Mouse (Mus musculus) hindbrain, embryonic 11.5 days (tissue): Measurements from ENCODE around the gene Dnajc15. TPM values are rescaled to one million over a fixed set of nuclear protein-coding genes. Genes with fewer than 3 reads are reported as not detected.

Source experiments
- ATAC-seq: fragments of 200-750 bp; cut with Nextera tagmentation; 2 replicates; pipeline ENCODE4 v1.8.0; 2017; ENCODE audit warnings: mild to moderate bottlenecking, moderate TSS enrichment, moderate library complexity; ENCODE audit not compliant: low FRiP score
- DNase-seq: peaks from one replicate; pipeline ENCODE4 v3.0.0-alpha.2; 2015; ENCODE audit warnings: low spot score
- H3K27ac ChIP-seq: fragments of 300-500 bp; sonication (generic); 2 replicates; pipeline ENCODE4 v1.5.1; 2014; ENCODE audit warnings: mild to moderate bottlenecking, low read depth, low read length
- H3K27me3 ChIP-seq: fragments of 300-500 bp; sonication (generic); 2 replicates; pipeline ENCODE4 v1.6.1; 2014; ENCODE audit warnings: mild to moderate bottlenecking, low read length, moderate library complexity, mixed read lengths; ENCODE audit not compliant: control insufficient read depth, insufficient read depth
- H3K36me3 ChIP-seq: fragments of 300-500 bp; sonication (generic); 2 replicates; pipeline ENCODE4 v1.6.1; 2014; ENCODE audit warnings: mild to moderate bottlenecking, low read length, moderate library complexity, mixed read lengths; ENCODE audit not compliant: control insufficient read depth, insufficient read depth
- H3K4me1 ChIP-seq: fragments of 300-500 bp; sonication (generic); replicated peaks from 2 replicates; pipeline ENCODE4 v1.6.1; 2014; ENCODE audit warnings: low read length, mixed read lengths; ENCODE audit not compliant: control insufficient read depth, insufficient read depth
- H3K4me2 ChIP-seq: fragments of 300-500 bp; sonication (generic); replicated peaks from 2 replicates; pipeline ENCODE4 v1.6.1; 2014; ENCODE audit warnings: mild to moderate bottlenecking, low read depth, low read length
- H3K4me3 ChIP-seq: fragments of 300-500 bp; sonication (generic); 2 replicates; pipeline ENCODE4 v1.5.1; 2014; ENCODE audit warnings: low read depth, low read length
- H3K9ac ChIP-seq: fragments of 300-500 bp; sonication (generic); 2 replicates; pipeline ENCODE4 v1.6.1; 2014; ENCODE audit warnings: low read depth, low read length
- H3K9me3 ChIP-seq: fragments of 300-500 bp; sonication (generic); 2 replicates; pipeline ENCODE4 v1.6.1; 2016; ENCODE audit warnings: low read length; ENCODE audit not compliant: control insufficient read depth
- WGBS: fragments of 180-500 bp; shearing (Covaris S2); extraction: QIAGEN DNeasy Blood & Tissue Kit; methylation state at CpG from one replicate; pipeline ENCODE4 v1.1.7; 2014; 5-methylcytosine and 5-hydroxymethylcytosine counted together
- polyA plus RNA-seq: library from polyadenylated mRNA; unstranded; fragments of >200 nt; fragmentation: Nextera tagmentation; extraction: Ambion mirVana; gene quantifications from 2 replicates; pipeline ENCODE4 v1.2.1, GENCODE M21; 2014

Dnajc15 gene
- polyA plus RNA-seq, 1 experiment from 2014 or later: 108 TPM

- Histone ChIP-seq H3K27me3 (no peaks in the 10 kb centered on the region), H3K4me3 (no peak overlapping the region), H3K36me3 (no peaks in the 10 kb centered on the region), H3K9ac (no peak overlapping the region), H3K4me2 (no peak overlapping the region), H3K9me3 (no peaks in the 10 kb centered on the region), H3K27ac (no peak overlapping the region), H3K4me1 (no peaks in the 10 kb centered on the region)
- DNase-seq: no peak
- ATAC-seq: no peak
- 81% methylated on average over 8 of the region's 8 CpGs for WGBS
These were observed 101.6 kb downstream of the Dnajc15 start for GRCm38 (mm10) chr14:77773331-77773730.

GRCm38 (mm10) chr14:77771626-77772025 is 103.3 kb downstream of the Dnajc15 start:
- DNase-seq: no peak
- 71% methylated on average over 2 of the region's 2 CpGs for WGBS
- no peaks in the 10 kb centered on the region for H3K36me3 ChIP-seq
- no peak overlapping the region for H3K27ac ChIP-seq
- H3K4me3 ChIP-seq: no peak overlapping the region
- no peak overlapping the region for H3K4me2 ChIP-seq
- ATAC-seq: no peak
- H3K9me3 ChIP-seq: no peaks in the 10 kb centered on the region
- H3K4me1 ChIP-seq: no peaks in the 10 kb centered on the region
- H3K27me3 ChIP-seq: no peaks in the 10 kb centered on the region
- H3K9ac ChIP-seq: no peak overlapping the region

Other genes starting within 250 kb of the Dnajc15 start
- 0.23 and 0.31 TPM in 2 replicates for gene Epsti1, start 29.1 kb upstream of the Dnajc15 start, polyA plus RNA-seq
- not detected in 2 replicates for gene Fam216b, start 213.9 kb upstream of the Dnajc15 start, polyA plus RNA-seq